Mouse (Mus musculus): ENCODE results near the gene Adcyap1r1. TPM values are rescaled to one million over a fixed set of nuclear protein-coding genes. Genes with fewer than 3 reads are reported as not detected.

Gene Adcyap1r1
- total RNA-seq, 2 experiments from 2014 or later = 138 to 142 TPM

Small RNA genes within 50 kb of the gene (microRNA-seq; reads per million reads assigned to microRNA genes)
- gene Gm44352 = 0 reads per million in 2 experiments

Other genes with a start within 250 kb of the Adcyap1r1 start
- gene Mindy4, start 248.6 kb upstream of the Adcyap1r1 start, total RNA-seq (2021) = 10 to 100 TPM; 13.4 to 13.7 TPM
- gene Aqp1, start 115.5 kb upstream of the Adcyap1r1 start, total RNA-seq (2021) = under 1 TPM; 0.70 to 0.74 TPM
- not detected for gene Ghrhr, start 75.7 kb upstream of the Adcyap1r1 start, total RNA-seq (2021)
- 100 to 1,000 TPM; 175 to 217 TPM for gene Neurod6, start 229.3 kb downstream of the Adcyap1r1 start, total RNA-seq (2021)

Data from layer of hippocampus, postnatal 25 days (tissue).